Mouse (Mus musculus): ENCODE measurements around the gene Zfp354c. TPM values are rescaled to one million over a fixed set of nuclear protein-coding genes. Genes with fewer than 3 reads are reported as not detected.

Zfp354c gene
- polyA plus RNA-seq, 1 experiment from 2014 or later: 49.0 TPM

- Histone ChIP-seq H3K27ac (ENCODE audit: low read depth, low read length) (no peak within 1 kb of the TSS), H3K4me1 (ENCODE audit: control insufficient read depth, insufficient read depth, low read length) (no peaks in the 10 kb centered on the region)
These were observed 13.7 kb upstream of the Zfp354c start, which contains the start of gene Zfp879 for GRCm38 (mm10) chr11:50841023-50841735. TSS of gene Zfp879 (minus strand) at chr11:50841552.

GRCm38 (mm10) chr11:50835727-50836126 is 8.2 kb upstream of the Zfp354c start:
- H3K27ac ChIP-seq (ENCODE audit: low read depth, low read length): no peak overlapping the region
- no peak for ATAC-seq (ENCODE audit: insufficient read depth, low FRiP score, low TSS enrichment)
- no peak overlapping the region for H3K9ac ChIP-seq (ENCODE audit: low read length)
- no peaks in the 10 kb centered on the region for H3K4me1 ChIP-seq (ENCODE audit: control insufficient read depth, insufficient read depth, low read length)
- no peaks in the 10 kb centered on the region; the same call in 1 of the 2 replicates for H3K9me3 ChIP-seq (ENCODE audit: control insufficient read depth, low read length)
- no peak overlapping the region for H3K4me3 ChIP-seq (ENCODE audit: low read depth, low read length)
- H3K36me3 ChIP-seq (ENCODE audit: control insufficient read depth, insufficient read depth, low read length): peaks cover 4% of the 10 kb centered on the region; the same call in 1 of the 2 replicates
- WGBS: 89% methylated on average over 4 of the region's 4 CpGs
- DNase-seq (ENCODE audit: low spot score): no peak
- no peak overlapping the region for H3K4me2 ChIP-seq (ENCODE audit: low read depth)
- H3K27me3 ChIP-seq (ENCODE audit: control insufficient read depth, insufficient read depth, low read length): no peaks in the 10 kb centered on the region

More at GRCm38 (mm10) chr11:50841023-50841735, 13.7 kb upstream of the Zfp354c start, which contains the start of gene Zfp879:
- H3K9ac ChIP-seq (ENCODE audit: low read length): peak within 1 kb of the TSS; percentile 63
- ATAC-seq (ENCODE audit: insufficient read depth, low FRiP score, low TSS enrichment): peak; percentile 95
- H3K4me2 ChIP-seq (ENCODE audit: low read depth): peak within 1 kb of the TSS; percentile 50
- no peaks in the 10 kb centered on the region for H3K36me3 ChIP-seq (ENCODE audit: control insufficient read depth, insufficient read depth, low read length)
- no peaks in the 10 kb centered on the region for H3K27me3 ChIP-seq (ENCODE audit: control insufficient read depth, insufficient read depth, low read length)
- peak within 1 kb of the TSS; percentile 33 for H3K4me3 ChIP-seq (ENCODE audit: low read depth, low read length)
- H3K9me3 ChIP-seq (ENCODE audit: control insufficient read depth, low read length): no peaks in the 10 kb centered on the region
- DNase-seq (ENCODE audit: low spot score): peak; percentile 93
- WGBS: 26% methylated on average over 22 of the region's 22 CpGs

- peak overlapping the region; percentile 87; the same call in 1 of the 2 replicates for H3K4me3 ChIP-seq (ENCODE audit: low read depth, low read length)
- H3K9me3 ChIP-seq (ENCODE audit: control insufficient read depth, low read length): no peaks in the 10 kb centered on the region
- H3K4me2 ChIP-seq (ENCODE audit: low read depth): peak overlapping the region; percentile 75
- no peak for DNase-seq (ENCODE audit: low spot score)
- H3K9ac ChIP-seq (ENCODE audit: low read length): no peak overlapping the region
- H3K36me3 ChIP-seq (ENCODE audit: control insufficient read depth, insufficient read depth, low read length): peaks cover 19% of the 10 kb centered on the region
- peaks cover 6% of the 10 kb centered on the region; the same call in 1 of the 2 replicates for H3K4me1 ChIP-seq (ENCODE audit: control insufficient read depth, insufficient read depth, low read length)
- H3K27ac ChIP-seq (ENCODE audit: low read depth, low read length): no peak overlapping the region
- 84% methylated on average over 2 of the region's 2 CpGs for WGBS
- ATAC-seq (ENCODE audit: insufficient read depth, low FRiP score, low TSS enrichment): no peak
- H3K27me3 ChIP-seq (ENCODE audit: control insufficient read depth, insufficient read depth, low read length): no peaks in the 10 kb centered on the region
These were observed 1.3 kb downstream of the Zfp354c start for GRCm38 (mm10) chr11:50826214-50826613.

- 94% methylated on average over 4 of the region's 4 CpGs for WGBS
- H3K36me3 ChIP-seq (ENCODE audit: control insufficient read depth, insufficient read depth, low read length): peaks cover 52% of the 10 kb centered on the region
- H3K4me2 ChIP-seq (ENCODE audit: low read depth): no peak overlapping the region
- H3K4me1 ChIP-seq (ENCODE audit: control insufficient read depth, insufficient read depth, low read length): no peaks in the 10 kb centered on the region
- H3K9me3 ChIP-seq (ENCODE audit: control insufficient read depth, low read length): peaks cover 23% of the 10 kb centered on the region
- H3K9ac ChIP-seq (ENCODE audit: low read length): no peak overlapping the region
- no peak overlapping the region for H3K27ac ChIP-seq (ENCODE audit: low read depth, low read length)
- ATAC-seq (ENCODE audit: insufficient read depth, low FRiP score, low TSS enrichment): no peak
- H3K27me3 ChIP-seq (ENCODE audit: control insufficient read depth, insufficient read depth, low read length): no peaks in the 10 kb centered on the region
- no peak for DNase-seq (ENCODE audit: low spot score)
- no peak overlapping the region for H3K4me3 ChIP-seq (ENCODE audit: low read depth, low read length)
These were observed 13.3 kb downstream of the Zfp354c start for GRCm38 (mm10) chr11:50814233-50814632.

GRCm38 (mm10) chr11:50798836-50799235 is 28.7 kb downstream of the Zfp354c start:
- no peaks in the 10 kb centered on the region for H3K27me3 ChIP-seq (ENCODE audit: control insufficient read depth, insufficient read depth, low read length)
- H3K36me3 ChIP-seq (ENCODE audit: control insufficient read depth, insufficient read depth, low read length): no peaks in the 10 kb centered on the region
- H3K4me3 ChIP-seq (ENCODE audit: low read depth, low read length): no peak overlapping the region
- no peak overlapping the region for H3K4me2 ChIP-seq (ENCODE audit: low read depth)
- no peak overlapping the region for H3K9ac ChIP-seq (ENCODE audit: low read length)
- H3K9me3 ChIP-seq (ENCODE audit: control insufficient read depth, low read length): no peaks in the 10 kb centered on the region
- ATAC-seq (ENCODE audit: insufficient read depth, low FRiP score, low TSS enrichment) (no peak), DNase-seq (ENCODE audit: low spot score) (no peak)
- H3K27ac ChIP-seq (ENCODE audit: low read depth, low read length): no peak overlapping the region
- H3K4me1 ChIP-seq (ENCODE audit: control insufficient read depth, insufficient read depth, low read length): no peaks in the 10 kb centered on the region

GRCm38 (mm10) chr11:50797674-50798073 is 29.9 kb downstream of the Zfp354c start:
- no peak for DNase-seq (ENCODE audit: low spot score)
- Histone ChIP-seq H3K4me1 (ENCODE audit: control insufficient read depth, insufficient read depth, low read length) (no peaks in the 10 kb centered on the region), H3K9ac (ENCODE audit: low read length) (no peak overlapping the region), H3K36me3 (ENCODE audit: control insufficient read depth, insufficient read depth, low read length) (no peaks in the 10 kb centered on the region), H3K27me3 (ENCODE audit: control insufficient read depth, insufficient read depth, low read length) (no peaks in the 10 kb centered on the region), H3K4me3 (ENCODE audit: low read depth, low read length) (no peak overlapping the region), H3K9me3 (ENCODE audit: control insufficient read depth, low read length) (no peaks in the 10 kb centered on the region), H3K27ac (ENCODE audit: low read depth, low read length) (no peak overlapping the region), H3K4me2 (ENCODE audit: low read depth) (no peak overlapping the region)
- no peak for ATAC-seq (ENCODE audit: insufficient read depth, low FRiP score, low TSS enrichment)
- WGBS: 81% methylated on average over 11 of the region's 11 CpGs

GRCm38 (mm10) chr11:50771006-50771405 is 56.5 kb downstream of the Zfp354c start:
- H3K27me3 ChIP-seq (ENCODE audit: control insufficient read depth, insufficient read depth, low read length): no peaks in the 10 kb centered on the region
- DNase-seq (ENCODE audit: low spot score) (no peak), ATAC-seq (ENCODE audit: insufficient read depth, low FRiP score, low TSS enrichment) (no peak)
- no peak overlapping the region for H3K27ac ChIP-seq (ENCODE audit: low read depth, low read length)
- H3K36me3 ChIP-seq (ENCODE audit: control insufficient read depth, insufficient read depth, low read length): no peaks in the 10 kb centered on the region
- no peaks in the 10 kb centered on the region for H3K4me1 ChIP-seq (ENCODE audit: control insufficient read depth, insufficient read depth, low read length)
- 87% methylated on average over 1 of the region's 1 CpGs for WGBS
- no peaks in the 10 kb centered on the region for H3K9me3 ChIP-seq (ENCODE audit: control insufficient read depth, low read length)
- no peak overlapping the region for H3K4me2 ChIP-seq (ENCODE audit: low read depth)
- H3K9ac ChIP-seq (ENCODE audit: low read length): no peak overlapping the region
- H3K4me3 ChIP-seq (ENCODE audit: low read depth, low read length): no peak overlapping the region

- no peaks in the 10 kb centered on the region for H3K4me1 ChIP-seq (ENCODE audit: control insufficient read depth, insufficient read depth, low read length)
- H3K9ac ChIP-seq (ENCODE audit: low read length): peak overlapping the region; percentile 24; the same call in 1 of the 2 replicates
- H3K27ac ChIP-seq (ENCODE audit: low read depth, low read length): no peak overlapping the region
- ATAC-seq (ENCODE audit: insufficient read depth, low FRiP score, low TSS enrichment): peak; percentile 88
- DNase-seq (ENCODE audit: low spot score): peak; percentile 90
- WGBS: 13% methylated on average over 14 of the region's 14 CpGs
- no peaks in the 10 kb centered on the region for H3K36me3 ChIP-seq (ENCODE audit: control insufficient read depth, insufficient read depth, low read length)
- H3K27me3 ChIP-seq (ENCODE audit: control insufficient read depth, insufficient read depth, low read length): no peaks in the 10 kb centered on the region
- H3K4me3 ChIP-seq (ENCODE audit: low read depth, low read length): 0 out of 2 replicates have a peak overlapping the region, but pooled peaks have one; percentile 14
- peak overlapping the region; percentile 38 for H3K4me2 ChIP-seq (ENCODE audit: low read depth)
- H3K9me3 ChIP-seq (ENCODE audit: control insufficient read depth, low read length): no peaks in the 10 kb centered on the region
These were observed 58.4 kb downstream of the Zfp354c start for GRCm38 (mm10) chr11:50768995-50769749.

Data from neural tube, embryonic 11.5 days (tissue).